Mouse (Mus musculus) midbrain, embryonic 12.5 days (tissue): ENCODE data around the gene Zfp740. TPM values are rescaled to one million over a fixed set of nuclear protein-coding genes. Genes with fewer than 3 reads are reported as not detected.

Experiments used
- ATAC-seq: fragments of 200-750 bp; cut with Nextera tagmentation; 2 replicates; pipeline ENCODE4 v1.8.0; 2017; ENCODE audit warnings: low read depth, moderate TSS enrichment, moderate library complexity; ENCODE audit not compliant: low FRiP score
- H3K27ac ChIP-seq: fragments of 300-500 bp; sonication (generic); replicated peaks from 2 replicates; pipeline ENCODE4 v1.5.1; 2016; ENCODE audit warnings: mild to moderate bottlenecking
- H3K27me3 ChIP-seq: fragments of 300-500 bp; sonication (generic); 2 replicates; pipeline ENCODE4 v1.6.1; 2016; ENCODE audit warnings: mild to moderate bottlenecking
- H3K36me3 ChIP-seq: fragments of 300-500 bp; sonication (generic); 2 replicates; pipeline ENCODE4 v1.6.1; 2016
- H3K4me1 ChIP-seq: fragments of 300-500 bp; sonication (generic); 2 replicates; pipeline ENCODE4 v1.6.1; 2016
- H3K4me2 ChIP-seq: fragments of 300-500 bp; sonication (generic); replicated peaks from 2 replicates; pipeline ENCODE4 v1.6.1; 2016; ENCODE audit warnings: mild to moderate bottlenecking, moderate library complexity
- H3K4me3 ChIP-seq: fragments of 300-500 bp; sonication (generic); 2 replicates; pipeline ENCODE4 v1.5.1; 2016; ENCODE audit warnings: mild to moderate bottlenecking
- H3K9ac ChIP-seq: fragments of 300-500 bp; sonication (generic); replicated peaks from 2 replicates; pipeline ENCODE4 v1.6.1; 2016; ENCODE audit warnings: mild to moderate bottlenecking, moderate library complexity
- H3K9me3 ChIP-seq: fragments of 300-500 bp; sonication (generic); 2 replicates; pipeline ENCODE4 v1.6.1; 2016; ENCODE audit warnings: mild to moderate bottlenecking
- WGBS: fragments of 180-500 bp; shearing (Covaris S2); methylation state at CpG from one replicate; pipeline ENCODE4 v1.1.7; 2016; 5-methylcytosine and 5-hydroxymethylcytosine counted together
- polyA plus RNA-seq: library from polyadenylated mRNA; unstranded; fragments of >200 nt; fragmentation: Nextera tagmentation; extraction: Ambion mirVana; gene quantifications from 2 replicates; pipeline ENCODE4 v1.2.1, GENCODE M21; 2016

Gene Zfp740
- polyA plus RNA-seq, 1 experiment from 2014 or later: 108 TPM

GRCm38 (mm10) chr15:102246866-102247251 lies 43.8 kb downstream of the Zfp740 start:
- H3K9ac ChIP-seq: peak overlapping the region; percentile 59
- peak; percentile 72 for ATAC-seq
- H3K27me3 ChIP-seq: peaks cover 99% of the 10 kb centered on the region
- H3K4me3 ChIP-seq: peak overlapping the region; percentile 67
- peak overlapping the region; percentile 99 for H3K4me2 ChIP-seq
- H3K9me3 ChIP-seq: no peaks in the 10 kb centered on the region
- H3K36me3 ChIP-seq: no peaks in the 10 kb centered on the region
- H3K27ac ChIP-seq: 0 out of 2 replicates have a peak overlapping the region, but pooled peaks have one; percentile 35
- peaks cover 58% of the 10 kb centered on the region for H3K4me1 ChIP-seq
- WGBS: under 1% methylated on average over 33 of the region's 35 CpGs

- peak overlapping the region; percentile 59 for H3K9ac ChIP-seq
- under 1% methylated on average over 57 of the region's 65 CpGs for WGBS
- H3K27ac ChIP-seq: peak overlapping the region; percentile 60
- H3K36me3 ChIP-seq: no peaks in the 10 kb centered on the region
- ATAC-seq: peak; percentile 32
- peaks cover 99% of the 10 kb centered on the region for H3K27me3 ChIP-seq
- peak overlapping the region; percentile 67 for H3K4me3 ChIP-seq
- H3K4me1 ChIP-seq: peaks cover 58% of the 10 kb centered on the region
- no peaks in the 10 kb centered on the region for H3K9me3 ChIP-seq
- peak overlapping the region; percentile 99 for H3K4me2 ChIP-seq
These were observed 44.4 kb downstream of the Zfp740 start for GRCm38 (mm10) chr15:102247252-102248130.

GRCm38 (mm10) chr15:102248131-102248811 lies 45.2 kb downstream of the Zfp740 start:
- Histone ChIP-seq H3K4me2 (peak overlapping the region; percentile 99), H3K27me3 (peaks cover 96% of the 10 kb centered on the region), H3K4me3 (peak overlapping the region; percentile 67), H3K27ac (peak overlapping the region; percentile 60; the same call in 1 of the 2 replicates), H3K9ac (peak overlapping the region; percentile 59; the same call in 1 of the 2 replicates), H3K36me3 (no peaks in the 10 kb centered on the region), H3K4me1 (peaks cover 51% of the 10 kb centered on the region), H3K9me3 (no peaks in the 10 kb centered on the region)
- ATAC-seq: no peak
- 6% methylated on average over 8 of the region's 8 CpGs for WGBS

- Histone ChIP-seq H3K4me2 (no peak overlapping the region), H3K27ac (no peak overlapping the region), H3K4me1 (peaks cover 46% of the 10 kb centered on the region), H3K36me3 (no peaks in the 10 kb centered on the region), H3K9ac (no peak overlapping the region), H3K4me3 (no peak overlapping the region), H3K9me3 (no peaks in the 10 kb centered on the region), H3K27me3 (peaks cover 96% of the 10 kb centered on the region)
- whole genome bisulfite sequencing: 0% methylated on average over 1 of the region's 3 CpGs
- ATAC-seq: no peak
These were observed 45.8 kb downstream of the Zfp740 start for GRCm38 (mm10) chr15:102248812-102249191.

- Histone ChIP-seq H3K27me3 (peaks cover 96% of the 10 kb centered on the region), H3K4me1 (peaks cover 46% of the 10 kb centered on the region), H3K36me3 (no peaks in the 10 kb centered on the region), H3K9me3 (no peaks in the 10 kb centered on the region), H3K4me2 (peak overlapping the region; percentile 17), H3K4me3 (no peak overlapping the region), H3K9ac (no peak overlapping the region), H3K27ac (0 out of 2 replicates have a peak overlapping the region, but pooled peaks have one; percentile 6)
- WGBS: 5% methylated on average over 12 of the region's 13 CpGs
- no peak for ATAC-seq
These were observed 46.2 kb downstream of the Zfp740 start for GRCm38 (mm10) chr15:102249251-102249691.

- H3K4me1 ChIP-seq: peaks cover 43% of the 10 kb centered on the region
- 55% methylated on average over 9 of the region's 9 CpGs for WGBS
- ATAC-seq: no peak
- H3K9ac ChIP-seq: no peak overlapping the region
- H3K27ac ChIP-seq: 0 out of 2 replicates have a peak overlapping the region, but pooled peaks have one; percentile 6
- H3K27me3 ChIP-seq: peaks cover 96% of the 10 kb centered on the region
- H3K9me3 ChIP-seq: no peaks in the 10 kb centered on the region
- peak overlapping the region; percentile 17; the same call in 1 of the 2 replicates for H3K4me2 ChIP-seq
- H3K4me3 ChIP-seq: no peak overlapping the region
- no peaks in the 10 kb centered on the region for H3K36me3 ChIP-seq
These were observed 46.9 kb downstream of the Zfp740 start for GRCm38 (mm10) chr15:102249967-102250366.

- Histone ChIP-seq H3K27ac (no peak overlapping the region), H3K4me2 (no peak overlapping the region), H3K27me3 (peaks cover 96% of the 10 kb centered on the region), H3K9ac (no peak overlapping the region), H3K4me3 (no peak overlapping the region), H3K9me3 (no peaks in the 10 kb centered on the region), H3K36me3 (no peaks in the 10 kb centered on the region), H3K4me1 (peaks cover 37% of the 10 kb centered on the region)
- ATAC-seq: no peak
- WGBS: 44% methylated on average over 5 of the region's 5 CpGs
These were observed 47.5 kb downstream of the Zfp740 start for GRCm38 (mm10) chr15:102250521-102250920.

- ATAC-seq: no peak
- Histone ChIP-seq H3K4me2 (peak overlapping the region; percentile 21; the same call in 1 of the 2 replicates), H3K4me1 (peaks cover 23% of the 10 kb centered on the region), H3K4me3 (0 out of 2 replicates have a peak overlapping the region, but pooled peaks have one; percentile 54), H3K27me3 (peaks cover 94% of the 10 kb centered on the region), H3K36me3 (no peaks in the 10 kb centered on the region), H3K9me3 (no peaks in the 10 kb centered on the region), H3K9ac (no peak overlapping the region), H3K27ac (no peak overlapping the region)
- 57% methylated on average over 13 of the region's 14 CpGs for WGBS
These were observed 52.7 kb downstream of the Zfp740 start for GRCm38 (mm10) chr15:102255547-102256255.

GRCm38 (mm10) chr15:102256431-102257201 lies 53.6 kb downstream of the Zfp740 start:
- Histone ChIP-seq H3K4me1 (peaks cover 23% of the 10 kb centered on the region), H3K27ac (no peak overlapping the region), H3K9ac (peak overlapping the region; percentile 52), H3K4me3 (peak overlapping the region; percentile 54), H3K36me3 (no peaks in the 10 kb centered on the region), H3K9me3 (no peaks in the 10 kb centered on the region), H3K4me2 (peak overlapping the region; percentile 86), H3K27me3 (peaks cover 87% of the 10 kb centered on the region)
- peak; percentile 16; the same call in 1 of the 2 replicates for ATAC-seq
- 8% methylated on average over 21 of the region's 22 CpGs for WGBS

- H3K4me1 ChIP-seq: peaks cover 23% of the 10 kb centered on the region
- peak; percentile 23; the same call in 1 of the 2 replicates for ATAC-seq
These were observed 54.4 kb downstream of the Zfp740 start, which contains the start of gene Rarg for GRCm38 (mm10) chr15:102257202-102258075. TSS of gene Rarg (minus strand) at chr15:102257517.

More at GRCm38 (mm10) chr15:102257202-102258075, 54.4 kb downstream of the Zfp740 start, which contains the start of gene Rarg:
- Histone ChIP-seq H3K9ac (peak within 1 kb of the TSS; percentile 52), H3K27ac (peak within 1 kb of the TSS; percentile 7; the same call in 1 of the 2 replicates), H3K36me3 (no peaks in the 10 kb centered on the region), H3K4me3 (peak within 1 kb of the TSS; percentile 54), H3K27me3 (peaks cover 85% of the 10 kb centered on the region), H3K4me2 (peak within 1 kb of the TSS; percentile 86), H3K9me3 (no peaks in the 10 kb centered on the region)
- WGBS: under 1% methylated on average over 40 of the region's 46 CpGs
